Mouse (Mus musculus) myocyte (in vitro differentiated cells): ENCODE data around the gene Clvs2.

Experiments
- CEBPB ChIP-seq: IDR thresholded peaks from 2 replicates; pipeline ENCODE4 v1.6.1; 2011; ENCODE audit warnings: mild to moderate bottlenecking, moderate library complexity; ENCODE audit not compliant: poor library complexity, insufficient read depth, severe bottlenecking
- E2F4 ChIP-seq: IDR thresholded peaks from one replicate; pipeline ENCODE4 v1.6.1; 2011; ENCODE audit warnings: mild to moderate bottlenecking, control low read depth, moderate library complexity; ENCODE audit not compliant: insufficient read depth
- MAX ChIP-seq: IDR thresholded peaks from one replicate; pipeline ENCODE4 v1.6.1; 2011; ENCODE audit warnings: low read depth, mild to moderate bottlenecking, control low read depth
- MYOG ChIP-seq, 3 experiments: IDR thresholded peaks; one replicate each; pipeline ENCODE4 v1.6.1; 2011; ENCODE audit warnings: control low read depth in 2 of 3, low read depth in 2 of 3, mild to moderate bottlenecking in 2 of 3; ENCODE audit not compliant: insufficient read length in 2 of 3, control insufficient read depth in 1 of 3, insufficient read depth in 1 of 3
- POLR2A ChIP-seq: IDR thresholded peaks from one replicate; pipeline ENCODE4 v1.6.1; 2011; ENCODE audit warnings: low read depth, mild to moderate bottlenecking, control low read depth, moderate library complexity; ENCODE audit not compliant: insufficient read length
- POLR2AphosphoS2 ChIP-seq: IDR thresholded peaks from one replicate; pipeline ENCODE4 v1.6.1; 2011; ENCODE audit warnings: low read depth, control low read depth; ENCODE audit not compliant: insufficient read length

- TF ChIP-seq POLR2A (no peak), E2F4 (no peak), POLR2AphosphoS2 (no peak), CEBPB (no peak), MAX (no peak), MYOG (IDR thresholded peaks at IDR 0.05; ENCODE audit: control insufficient read depth in 1 of 3, insufficient read depth in 1 of 3, insufficient read length in 2 of 3, low read depth in 2 of 3) (no peak)
Measured at GRCm38 (mm10) chr10:33613197-33613596, 11.4 kb downstream of the Clvs2 start.
